Mouse (Mus musculus): ENCODE data around the gene Wnk3.

GRCm38 (mm10) chrX:151337804-151338203 is 139.9 kb downstream of the Wnk3 start:
- TF ChIP-seq POLR2A (IDR thresholded peaks at IDR 0.05; ENCODE audit: insufficient read depth, low read depth, low read length) = no peak
- TF ChIP-seq CTCF (IDR thresholded peaks at IDR 0.05; ENCODE audit: insufficient read depth, low read depth, low read length) = no peak
